Comparison of ENCODE assay signal across 10 mouse cellular contexts in the genomic region with DNA sequence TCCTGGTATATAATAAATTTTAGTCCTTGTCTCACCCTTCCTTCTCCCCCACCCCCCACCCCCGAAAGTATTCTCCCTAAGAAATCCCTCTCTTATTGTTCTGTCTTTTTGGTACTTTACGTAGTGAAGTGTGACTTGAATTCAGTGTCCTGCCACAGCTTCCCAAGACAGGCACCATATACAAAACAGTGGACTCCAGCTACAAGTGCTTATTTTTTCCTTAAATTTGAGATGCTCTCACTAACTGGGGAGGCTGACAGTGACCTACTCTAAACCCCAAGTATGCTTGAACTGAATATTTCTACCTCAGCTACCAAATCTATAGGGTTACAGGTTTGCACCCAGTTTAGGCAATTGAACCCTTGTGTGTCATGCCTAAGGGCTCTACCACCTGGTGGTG. TPM values are rescaled to one million over a fixed set of nuclear protein-coding genes. Genes with fewer than 3 reads are reported as not detected.
A peak's percentile ranks its signal among the peaks of the same experiment; 100 is the strongest.
DNase-seq lines count a peak whose midpoint lies in the region; ATAC-seq and TF ChIP-seq lines count a peak whose summit lies in the region.
"Had no signal": no experiment of that assay in that cellular context is flagged by ENCODE, and none has a peak within 500 bp of the region (broad histone marks: within the 10 kb centered on the region; RNA-seq: fewer than 3 reads in every experiment).

No protein-coding gene starts in this region.

- DNase-seq in CH12.LX (ENCODE audit: extremely low read depth) (no peak), MEL (ENCODE audit: low read depth, low spot score) (no peak)
- DNase-seq in cerebellum, adult 11-12 months = no peak
- DNase-seq: adrenal gland, adult 8-10 months; heart, postnatal 36 days; lung, postnatal 10 days had no signal

- dilution Hi-C loops in CH12.LX (cut with MboI; ENCODE audit: extremely low pct_ligation_motif_present, extremely low pct_unique_long_range_greater_than_20kb, low sequenced_read_pairs) = no loop called here

- 78% methylated on average over 2 of the region's 2 CpGs for WGBS in hindbrain, embryonic 13.5 days
- 93% methylated on average over 2 of the region's 2 CpGs for WGBS in hindbrain, embryonic 12.5 days
- WGBS in liver, embryonic 16.5 days (ENCODE audit: insufficient replicate concordance) = 66% methylated on average over 2 of the region's 2 CpGs

- TF ChIP-seq RAD21 in CH12.LX (IDR thresholded peaks at IDR 0.05; ENCODE audit: low read depth, low read length) (no peak), MEL (IDR thresholded peaks at IDR 0.05; ENCODE audit: low read depth, low read length) (no peak)

- no peak for TF ChIP-seq CTCF in CH12.LX (conservative IDR thresholded peaks at IDR 0.05 in 1 of 2, IDR thresholded peaks at IDR 0.05 in 1 of 2; ENCODE audit: low read depth in 2 of 2, low read length in 2 of 2)
- no peak for TF ChIP-seq CTCF in MEL (IDR thresholded peaks at IDR 0.05 in 2 of 3, conservative IDR thresholded peaks at IDR 0.05 in 1 of 3; ENCODE audit: control insufficient read depth in 1 of 3, insufficient read depth in 1 of 3, low read depth in 2 of 3, low read length in 3 of 3, poor library complexity in 1 of 3, severe bottlenecking in 1 of 3)

- peak overlapping the region; percentile 66; the same call in 1 of the 2 replicates for H3K4me2 ChIP-seq in hindbrain, embryonic 13.5 days
- H3K4me2 ChIP-seq in hindbrain, embryonic 12.5 days (replicated peaks) = no peak overlapping the region
- peak overlapping the region; percentile 37; the same call in 1 of the 2 replicates for H3K4me2 ChIP-seq in CH12.LX (ENCODE audit: insufficient read depth, low read depth, poor library complexity, severe bottlenecking)
- peak overlapping the region; percentile 91 for H3K4me2 ChIP-seq in liver, embryonic 16.5 days (ENCODE audit: low read depth, low read length)

- peaks cover 11% of the 10 kb centered on the region for H3K4me1 ChIP-seq in hindbrain, embryonic 13.5 days (replicated peaks)
- peaks cover 14% of the 10 kb centered on the region for H3K4me1 ChIP-seq in hindbrain, embryonic 12.5 days
- H3K4me1 ChIP-seq in CH12.LX (ENCODE audit: control insufficient read depth in 1 of 2, insufficient read depth in 2 of 2) (peaks cover 4 to 17% of the 10 kb centered on the region in 2 experiments), MEL (ENCODE audit: control insufficient read depth in 1 of 2, insufficient read depth in 2 of 2, low read length in 2 of 2) (peaks cover 2 to 6% of the 10 kb centered on the region in 2 experiments; a peak in 2 of 4 replicates)
- H3K4me1 ChIP-seq in liver, embryonic 16.5 days (ENCODE audit: control insufficient read depth, low read depth, low read length) = peaks cover 12% of the 10 kb centered on the region

- TF ChIP-seq EP300 in CH12.LX (IDR thresholded peaks at IDR 0.05; ENCODE audit: low read length) (no peak), MEL (IDR thresholded peaks at IDR 0.05; ENCODE audit: low read depth in 1 of 2, low read length in 2 of 2) (no peak)

- H3K27ac ChIP-seq in hindbrain, embryonic 13.5 days = no peak overlapping the region
- no peak overlapping the region for H3K27ac ChIP-seq in hindbrain, embryonic 12.5 days
- H3K27ac ChIP-seq in CH12.LX (ENCODE audit: insufficient read depth, low read depth) (no peak overlapping the region), MEL (ENCODE audit: control insufficient read depth, low read depth, low read length) (no peak overlapping the region)
- H3K27ac ChIP-seq in liver, embryonic 16.5 days (ENCODE audit: low read length) = no peak overlapping the region

- no peaks in the 10 kb centered on the region for H3K9me3 ChIP-seq in hindbrain, embryonic 13.5 days
- no peaks in the 10 kb centered on the region for H3K9me3 ChIP-seq in hindbrain, embryonic 12.5 days (replicated peaks)
- no peaks in the 10 kb centered on the region for H3K9me3 ChIP-seq in CH12.LX (replicated peaks; ENCODE audit: low read length)
- H3K9me3 ChIP-seq in MEL (replicated peaks; ENCODE audit: insufficient read depth, low read length) = no peaks in the 10 kb centered on the region
- no peaks in the 10 kb centered on the region for H3K9me3 ChIP-seq in liver, embryonic 16.5 days (replicated peaks; ENCODE audit: control insufficient read depth, low read length)

- H3K36me3 ChIP-seq in hindbrain, embryonic 13.5 days = peaks cover 3% of the 10 kb centered on the region; the same call in 1 of the 2 replicates
- no peaks in the 10 kb centered on the region for H3K36me3 ChIP-seq in hindbrain, embryonic 12.5 days
- H3K36me3 ChIP-seq in CH12.LX (replicated peaks in 1 of 2; ENCODE audit: control insufficient read depth in 1 of 2, insufficient read depth in 1 of 2, low read length in 1 of 2) = peaks cover 3 to 8% of the 10 kb centered on the region in 2 experiments
- H3K36me3 ChIP-seq in MEL (ENCODE audit: control insufficient read depth in 1 of 2, insufficient read depth in 2 of 2, low read length in 2 of 2) = peaks cover 0 to 3% of the 10 kb centered on the region in 2 experiments; a peak in 2 of 4 replicates
- H3K36me3 ChIP-seq in liver, embryonic 16.5 days (ENCODE audit: control insufficient read depth, insufficient read depth) = no peaks in the 10 kb centered on the region

- TF ChIP-seq POLR2A in CH12.LX (IDR thresholded peaks at IDR 0.05; ENCODE audit: low read depth, low read length) (no peak), MEL (IDR thresholded peaks at IDR 0.05; ENCODE audit: control insufficient read depth in 1 of 2, insufficient read depth in 1 of 2, low read depth in 1 of 2, low read length in 2 of 2, poor library complexity in 1 of 2) (no peak)

- H3K4me3 ChIP-seq in hindbrain, embryonic 13.5 days = peak overlapping the region; percentile 84; the same call in 1 of the 2 replicates
- H3K4me3 ChIP-seq in hindbrain, embryonic 12.5 days = no peak overlapping the region
- H3K4me3 ChIP-seq in CH12.LX (replicated peaks in 1 of 3; ENCODE audit: low read depth in 2 of 3, low read length in 2 of 3, poor library complexity in 1 of 3) = no peak overlapping the region
- peak overlapping the region; percentile 52 to 79 for H3K4me3 ChIP-seq in MEL (ENCODE audit: control insufficient read depth in 1 of 2, insufficient read depth in 1 of 2, low read depth in 2 of 2, low read length in 2 of 2)
- peak overlapping the region; percentile 97; the same call in 1 of the 2 replicates for H3K4me3 ChIP-seq in liver, embryonic 16.5 days (ENCODE audit: low read depth, low read length)

- no peak overlapping the region for H3K9ac ChIP-seq in hindbrain, embryonic 13.5 days
- no peak overlapping the region for H3K9ac ChIP-seq in hindbrain, embryonic 12.5 days
- peak overlapping the region; percentile 59; the same call in 1 of the 2 replicates for H3K9ac ChIP-seq in CH12.LX (ENCODE audit: insufficient read depth, low read depth)
- peak overlapping the region; percentile 65 for H3K9ac ChIP-seq in MEL (ENCODE audit: control insufficient read depth, low read depth, low read length, poor library complexity, severe bottlenecking)
- peak overlapping the region; percentile 56; the same call in 1 of the 2 replicates for H3K9ac ChIP-seq in liver, embryonic 16.5 days (ENCODE audit: low read depth, low read length)

- H3K79me2 ChIP-seq in CH12.LX (replicated peaks; ENCODE audit: control insufficient read depth, extremely low read depth, insufficient read depth, poor library complexity, severe bottlenecking) = peaks cover 27% of the 10 kb centered on the region
- H3K79me2 ChIP-seq in MEL (ENCODE audit: control insufficient read depth, insufficient read depth, low read length, poor library complexity) = peaks cover 11% of the 10 kb centered on the region

- no peaks in the 10 kb centered on the region for H3K27me3 ChIP-seq in hindbrain, embryonic 13.5 days
- no peaks in the 10 kb centered on the region for H3K27me3 ChIP-seq in hindbrain, embryonic 12.5 days
- H3K27me3 ChIP-seq in CH12.LX (replicated peaks) (no peaks in the 10 kb centered on the region), MEL (ENCODE audit: control insufficient read depth in 1 of 2, insufficient read depth in 2 of 2, low read length in 2 of 2) (no peaks in the 10 kb centered on the region)
- H3K27me3 ChIP-seq in liver, embryonic 16.5 days (ENCODE audit: control insufficient read depth, insufficient read depth, low read depth, low read length) = no peaks in the 10 kb centered on the region

- no peak for ATAC-seq in hindbrain, embryonic 13.5 days (ENCODE audit: low FRiP score)
- no peak for ATAC-seq in hindbrain, embryonic 12.5 days (ENCODE audit: low FRiP score)
- no peak for ATAC-seq in liver, embryonic 16.5 days (ENCODE audit: low read depth)
- ATAC-seq in CD4-positive, CD25-positive, alpha-beta regulatory T cell, adult 4 months = no peak

- in situ Hi-C loops in CH12.LX (cut with MboI; ENCODE audit: low pct_ligation_motif_present, low pct_unique_long_range_greater_than_20kb, low sequenced_read_pairs) = no loop called here

TF ChIP-seq in CH12.LX, 34 proteins besides CTCF, POLR2A, EP300 and RAD21 (continues in another document):
- TF ChIP-seq RCOR1 (conservative IDR thresholded peaks at IDR 0.05; ENCODE audit: low read depth, low read length) = no peak

RNA-seq across cellular contexts. Expression of a gene that starts 1.0 kb away (rescaled TPM):
- polyA plus RNA-seq in hindbrain, embryonic 13.5 days (2015; fragmentation: Nextera tagmentation; extraction: Ambion mirVana) = 29.0 and 29.5 TPM in 2 replicates
- polyA plus RNA-seq in hindbrain, embryonic 12.5 days (2016; fragmentation: Nextera tagmentation; extraction: Ambion mirVana) = 30.2 and 30.3 TPM in 2 replicates
- total RNA-seq in CH12.LX (2012; rRNA removed) (16.2 and 16.8 TPM in 2 replicates), CH12.LX (2014; rRNA removed) (27.2 and 31.5 TPM in 2 replicates), MEL (2012; rRNA removed) (13.9 and 15.5 TPM in 2 replicates)
- polyA plus RNA-seq in CH12.LX (2012; ENCODE audit: insufficient read length, low read depth) (17.1 and 19.7 TPM in 2 replicates), MEL (2012; ENCODE audit: insufficient read depth in 1 of 2, insufficient read length in 2 of 2, low read depth in 1 of 2, low replicate concordance in 2 of 2, missing spikeins in 1 of 2) (10 to 100 TPM in 1 of 2 experiments, not detected in 1; 19.4 TPM)
- polyA plus RNA-seq in liver, embryonic 16.5 days (2015; fragmentation: Nextera tagmentation; extraction: Ambion mirVana) = 16.3 and 16.6 TPM in 2 replicates
- polyA plus RNA-seq in CD4-positive, CD25-positive, alpha-beta regulatory T cell, adult 4 months (2017; shearing (Covaris generic)) = 10 to 100 TPM; 24.3 to 37.3 TPM

RNA-seq across cellular contexts. Expression of a gene that starts 55.6 kb away (rescaled TPM):
- 25.9 and 27.1 TPM in 2 replicates for polyA plus RNA-seq in hindbrain, embryonic 13.5 days (2015; fragmentation: Nextera tagmentation; extraction: Ambion mirVana)
- polyA plus RNA-seq in hindbrain, embryonic 12.5 days (2016; fragmentation: Nextera tagmentation; extraction: Ambion mirVana) = 52.2 and 53.0 TPM in 2 replicates
- 15.0 and 17.3 TPM in 2 replicates for total RNA-seq in CH12.LX (2012; rRNA removed)
- total RNA-seq in CH12.LX (2014; rRNA removed) = 26.8 and 30.8 TPM in 2 replicates
- polyA plus RNA-seq in CH12.LX (2012; ENCODE audit: insufficient read length, low read depth) = 19.5 and 21.7 TPM in 2 replicates
- 28.2 and 29.0 TPM in 2 replicates for total RNA-seq in MEL (2012; rRNA removed)
- 10 to 100 TPM in 1 of 2 experiments, not detected in 1; 35.2 TPM for polyA plus RNA-seq in MEL (2012; ENCODE audit: insufficient read depth in 1 of 2, insufficient read length in 2 of 2, low read depth in 1 of 2, low replicate concordance in 2 of 2, missing spikeins in 1 of 2)
- 4.2 and 4.3 TPM in 2 replicates for polyA plus RNA-seq in liver, embryonic 16.5 days (2015; fragmentation: Nextera tagmentation; extraction: Ambion mirVana)
- 10 to 100 TPM in 1 of 2 experiments, 1 to 10 TPM in 1; 6.9 to 10.9 TPM for polyA plus RNA-seq in CD4-positive, CD25-positive, alpha-beta regulatory T cell, adult 4 months (2017; shearing (Covaris generic))

Comparison
In these comparisons a context has a peak if more than half of its experiments do, and no peak if none do; other contexts are left out.
1. H3K4me3 ChIP-seq: peak in hindbrain, embryonic 13.5 days (single experiment), MEL (2 of 2) and liver, embryonic 16.5 days (single experiment); none in hindbrain, embryonic 12.5 days (single experiment) and CH12.LX (0 of 3).
2. H3K9ac ChIP-seq: peak in CH12.LX (single experiment), MEL (single experiment) and liver, embryonic 16.5 days (single experiment); none in hindbrain, embryonic 13.5 days (single experiment) and hindbrain, embryonic 12.5 days (single experiment).